Mouse (Mus musculus): Measurements from ENCODE around the gene Ampd3.

DNA sequence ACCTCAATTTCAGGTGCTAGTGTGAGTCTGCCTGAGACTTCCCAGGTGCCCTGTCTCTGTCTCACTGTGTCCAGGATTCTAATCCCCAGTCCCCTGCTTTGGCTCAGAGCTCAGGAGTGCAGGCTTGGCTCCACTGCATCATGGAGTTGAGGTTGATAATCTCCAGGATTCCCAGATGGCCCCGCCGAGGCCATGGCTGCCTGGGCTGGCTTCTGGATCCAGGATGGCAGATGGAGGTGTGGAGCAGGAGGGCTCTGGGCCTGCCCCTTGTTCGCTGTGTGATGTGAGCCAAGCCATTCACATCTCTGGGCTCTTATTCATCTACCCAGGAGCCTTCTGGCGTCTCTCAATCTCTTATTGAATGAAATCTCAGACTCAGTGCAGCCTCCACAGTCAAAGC lies 45.8 kb upstream of the Ampd3 start:
- TF ChIP-seq CTCF (IDR thresholded peaks at IDR 0.05; ENCODE audit: insufficient read depth, low read depth, low read length), result no peak
- TF ChIP-seq POLR2A (IDR thresholded peaks at IDR 0.05; ENCODE audit: insufficient read depth, low read depth, low read length), result no peak
